In the genomic region with DNA sequence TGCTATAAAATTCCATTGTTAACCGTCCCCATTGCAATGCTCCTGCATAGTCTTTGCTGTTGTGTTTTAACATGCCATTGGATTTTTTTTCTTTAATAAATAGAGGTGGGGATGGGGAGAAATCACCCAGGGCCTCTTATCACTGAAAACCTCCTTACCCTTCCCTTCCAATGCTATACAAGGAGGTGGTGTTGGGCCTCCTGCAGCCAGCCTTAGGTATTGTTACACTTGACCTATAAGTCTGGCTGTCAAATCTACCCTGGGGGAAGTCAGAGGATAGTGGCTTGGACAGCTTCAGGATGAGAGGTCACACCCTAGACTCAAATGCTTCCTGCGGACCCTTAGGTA, we compare ENCODE assay signal across 8 mouse cellular contexts. TPM values are rescaled to one million over a fixed set of nuclear protein-coding genes. Genes with fewer than 3 reads are reported as not detected.
DNase-seq lines count a peak whose midpoint lies in the region; ATAC-seq and TF ChIP-seq lines count a peak whose summit lies in the region.

No protein-coding gene starts in this region.

- H3K27me3 ChIP-seq in cerebellum, adult 2 months (ENCODE audit: control insufficient read depth, insufficient read depth, low read length) = no peaks in the 10 kb centered on the region
- H3K27me3 ChIP-seq in neural tube, embryonic 11.5 days (ENCODE audit: control insufficient read depth, insufficient read depth, low read length) = no peaks in the 10 kb centered on the region
- H3K27me3 ChIP-seq in liver, embryonic 14.5 days (ENCODE audit: control insufficient read depth, insufficient read depth, low read length) = peaks cover 10% of the 10 kb centered on the region

- no peak for TF ChIP-seq POLR2A in cerebellum, adult 2 months (IDR thresholded peaks at IDR 0.05; ENCODE audit: borderline replicate concordance, insufficient read depth, low read length)

- H3K4me3 ChIP-seq in cerebellum, adult 2 months (replicated peaks; ENCODE audit: insufficient read depth, low read depth, low read length) = peak overlapping the region; percentile 55
- peak overlapping the region; percentile 88 for H3K4me3 ChIP-seq in neural tube, embryonic 11.5 days (ENCODE audit: low read depth, low read length)
- peak overlapping the region in 1 of 2 experiments; percentile 64; a peak in 2 of 4 replicates for H3K4me3 ChIP-seq in liver, embryonic 14.5 days (ENCODE audit: insufficient read depth in 1 of 2, low read depth in 2 of 2, low read length in 2 of 2)

- H3K36me3 ChIP-seq in neural tube, embryonic 11.5 days (ENCODE audit: control insufficient read depth, insufficient read depth, low read length) = no peaks in the 10 kb centered on the region
- no peaks in the 10 kb centered on the region for H3K36me3 ChIP-seq in liver, embryonic 14.5 days (replicated peaks; ENCODE audit: control insufficient read depth, insufficient read depth, low read depth)

- no peak for TF ChIP-seq CTCF in cerebellum, adult 2 months (IDR thresholded peaks at IDR 0.05; ENCODE audit: borderline replicate concordance, insufficient read depth, low read depth, low read length)
- TF ChIP-seq CTCF in liver, embryonic 14.5 days (IDR thresholded peaks at IDR 0.05; ENCODE audit: low read depth) = no peak

- H3K9ac ChIP-seq in neural tube, embryonic 11.5 days (ENCODE audit: low read length) = no peak overlapping the region
- no peak overlapping the region for H3K9ac ChIP-seq in liver, embryonic 14.5 days (replicated peaks)

- H3K9me3 ChIP-seq in neural tube, embryonic 11.5 days (ENCODE audit: control insufficient read depth, low read length) = no peaks in the 10 kb centered on the region
- H3K9me3 ChIP-seq in liver, embryonic 14.5 days (ENCODE audit: control insufficient read depth, low read length) = no peaks in the 10 kb centered on the region

- TF ChIP-seq EP300 in liver, embryonic 14.5 days (IDR thresholded peaks at IDR 0.05; ENCODE audit: low read depth) = no peak

- 0 out of 2 replicates have a peak, but pooled peaks cover 3% of the 10 kb centered on the region for H3K4me1 ChIP-seq in cerebellum, adult 2 months (ENCODE audit: control insufficient read depth, insufficient read depth, low read length)
- H3K4me1 ChIP-seq in neural tube, embryonic 11.5 days (ENCODE audit: control insufficient read depth, insufficient read depth, low read length) = peaks cover 6% of the 10 kb centered on the region
- H3K4me1 ChIP-seq in liver, embryonic 14.5 days (replicated peaks; ENCODE audit: control insufficient read depth in 2 of 2, insufficient read depth in 2 of 2, low read length in 1 of 2) = no peaks in the 10 kb centered on the region

- DNase-seq in cerebellum, adult 2 months = no peak
- DNase-seq in cerebellum, adult 11 months = no peak
- no peak for DNase-seq in neural tube, embryonic 11.5 days (ENCODE audit: low spot score)
- DNase-seq in neural tube, embryonic 10.5 days (ENCODE audit: extremely low spot score, low spot score) = no peak
- DNase-seq in liver, embryonic 14.5 days (ENCODE audit: low read depth in 3 of 3, low spot score in 3 of 3) = no peak
- no peak for DNase-seq in right cerebral cortex, postnatal 14 days
- no peak for DNase-seq in spleen, postnatal 10 days (ENCODE audit: low spot score in 2 of 2)
- DNase-seq in spleen, adult 12 weeks (ENCODE audit: low spot score) = no peak

- ATAC-seq in neural tube, embryonic 11.5 days (ENCODE audit: insufficient read depth, low FRiP score, low TSS enrichment) = no peak; the same call in 1 of the 2 replicates
- no peak; the same call in 1 of the 2 replicates for ATAC-seq in liver, embryonic 14.5 days (ENCODE audit: insufficient read depth)

- WGBS in cerebellum, adult 2 months = 26% methylated on average over 2 of the region's 2 CpGs
- WGBS in neural tube, embryonic 11.5 days = 35% methylated on average over 2 of the region's 2 CpGs
- WGBS in liver, embryonic 14.5 days (ENCODE audit: insufficient replicate concordance) = 24% methylated on average over 2 of the region's 2 CpGs

- peak overlapping the region; percentile 51; the same call in 1 of the 2 replicates for H3K4me2 ChIP-seq in neural tube, embryonic 11.5 days (ENCODE audit: low read depth)
- H3K4me2 ChIP-seq in liver, embryonic 14.5 days (ENCODE audit: low read depth) = peak overlapping the region; percentile 68

- 0 out of 2 replicates have a peak overlapping the region, but pooled peaks have one; percentile 8 for H3K27ac ChIP-seq in cerebellum, adult 2 months (ENCODE audit: insufficient read depth, low read length)
- H3K27ac ChIP-seq in neural tube, embryonic 11.5 days (ENCODE audit: low read depth, low read length) = no peak overlapping the region
- H3K27ac ChIP-seq in liver, embryonic 14.5 days = no peak overlapping the region

RNA-seq across cellular contexts. Expression of a gene that starts 3.8 kb away (rescaled TPM):
- polyA plus RNA-seq in cerebellum, adult 2 months (2012; rRNA removed) = 26.6 and 29.1 TPM in 2 replicates
- 49.4 and 52.4 TPM in 2 replicates for polyA plus RNA-seq in neural tube, embryonic 11.5 days (2014; fragmentation: Nextera tagmentation; extraction: Ambion mirVana)
- polyA plus RNA-seq in liver, embryonic 14.5 days (2012; rRNA removed) = 1.6 and 1.7 TPM in 2 replicates
- 2.4 and 2.6 TPM in 2 replicates for polyA plus RNA-seq in liver, embryonic 14.5 days (2014; fragmentation: Nextera tagmentation; extraction: Ambion mirVana)
